Mouse (Mus musculus) G1E (cell line): ENCODE data around the gene Creb3.

Source experiments
- CTCF ChIP-seq: IDR thresholded peaks from 2 replicates; pipeline ENCODE4 v1.5.1; 2012; ENCODE audit warnings: low read depth, low read length, inconsistent platforms, mixed read lengths
- POLR2AphosphoS5 ChIP-seq: IDR thresholded peaks from 2 replicates; pipeline ENCODE4 v1.6.1; 2012; ENCODE audit warnings: low read depth, low read length, inconsistent platforms; ENCODE audit not compliant: insufficient replicate concordance

- TF ChIP-seq POLR2AphosphoS5 (no peak), CTCF (no peak)
Measured at GRCm38 (mm10) chr4:43553891-43554290, 8.2 kb upstream of the Creb3 start.
